Mouse (Mus musculus): ENCODE data around the gene Ing1. TPM values are rescaled to one million over a fixed set of nuclear protein-coding genes. Genes with fewer than 3 reads are reported as not detected.

Gene Ing1
- polyA plus RNA-seq, 1 experiment from 2014 or later, result 40.3 TPM

- WGBS, result 91% methylated on average over 4 of the region's 4 CpGs
- H3K27ac ChIP-seq, result no peak overlapping the region
- H3K9ac ChIP-seq, result no peak overlapping the region
- H3K9me3 ChIP-seq, result no peaks in the 10 kb centered on the region
- ATAC-seq (ENCODE audit: insufficient read depth, low FRiP score, low read depth), result no peak
- 0 out of 2 replicates have a peak, but pooled peaks cover 4% of the 10 kb centered on the region for H3K36me3 ChIP-seq
- peaks cover 6% of the 10 kb centered on the region; the same call in 1 of the 2 replicates for H3K4me1 ChIP-seq
- no peak overlapping the region for H3K4me3 ChIP-seq (replicated peaks)
- no peak overlapping the region for H3K4me2 ChIP-seq
- H3K27me3 ChIP-seq (replicated peaks), result no peaks in the 10 kb centered on the region
These were observed 15.4 kb downstream of the Ing1 start for GRCm38 (mm10) chr8:11570742-11571141.

GRCm38 (mm10) chr8:11571950-11572349 is 16.6 kb downstream of the Ing1 start:
- Histone ChIP-seq H3K4me1 (peaks cover 15% of the 10 kb centered on the region), H3K36me3 (0 out of 2 replicates have a peak, but pooled peaks cover 2% of the 10 kb centered on the region), H3K9me3 (no peaks in the 10 kb centered on the region), H3K4me3 (replicated peaks) (no peak overlapping the region), H3K27ac (no peak overlapping the region), H3K4me2 (no peak overlapping the region), H3K27me3 (replicated peaks) (no peaks in the 10 kb centered on the region), H3K9ac (no peak overlapping the region)
- no peak for ATAC-seq (ENCODE audit: insufficient read depth, low FRiP score, low read depth)
- 88% methylated on average over 10 of the region's 10 CpGs for WGBS

GRCm38 (mm10) chr8:11572428-11572827 is 17.1 kb downstream of the Ing1 start:
- Histone ChIP-seq H3K4me2 (no peak overlapping the region), H3K4me1 (peaks cover 15% of the 10 kb centered on the region), H3K4me3 (replicated peaks) (no peak overlapping the region), H3K9me3 (no peaks in the 10 kb centered on the region), H3K27ac (no peak overlapping the region), H3K9ac (no peak overlapping the region), H3K27me3 (replicated peaks) (no peaks in the 10 kb centered on the region), H3K36me3 (no peaks in the 10 kb centered on the region)
- 79% methylated on average over 6 of the region's 6 CpGs for WGBS
- ATAC-seq (ENCODE audit: insufficient read depth, low FRiP score, low read depth), result no peak

- WGBS, result 53% methylated on average over 9 of the region's 9 CpGs
- H3K9me3 ChIP-seq, result no peaks in the 10 kb centered on the region
- H3K9ac ChIP-seq, result no peak overlapping the region
- H3K27me3 ChIP-seq (replicated peaks), result no peaks in the 10 kb centered on the region
- no peak overlapping the region for H3K4me2 ChIP-seq
- peak overlapping the region; percentile 48; the same call in 1 of the 2 replicates for H3K27ac ChIP-seq
- peaks cover 15% of the 10 kb centered on the region for H3K4me1 ChIP-seq
- no peak for ATAC-seq (ENCODE audit: insufficient read depth, low FRiP score, low read depth)
- no peaks in the 10 kb centered on the region for H3K36me3 ChIP-seq
- H3K4me3 ChIP-seq (replicated peaks), result no peak overlapping the region
These were observed 19.7 kb downstream of the Ing1 start for GRCm38 (mm10) chr8:11574911-11575603.

- Histone ChIP-seq H3K27me3 (replicated peaks) (no peaks in the 10 kb centered on the region), H3K4me2 (no peak overlapping the region), H3K4me1 (peaks cover 15% of the 10 kb centered on the region), H3K9ac (no peak overlapping the region), H3K27ac (no peak overlapping the region), H3K36me3 (no peaks in the 10 kb centered on the region), H3K9me3 (no peaks in the 10 kb centered on the region), H3K4me3 (replicated peaks) (no peak overlapping the region)
- no peak for ATAC-seq (ENCODE audit: insufficient read depth, low FRiP score, low read depth)
- 47% methylated on average over 16 of the region's 16 CpGs for WGBS
These were observed 20.4 kb downstream of the Ing1 start for GRCm38 (mm10) chr8:11575604-11576384.

GRCm38 (mm10) chr8:11585513-11586373 is 30.4 kb downstream of the Ing1 start:
- Histone ChIP-seq H3K27me3 (replicated peaks) (no peaks in the 10 kb centered on the region), H3K36me3 (no peaks in the 10 kb centered on the region), H3K9ac (no peak overlapping the region), H3K4me1 (0 out of 2 replicates have a peak, but pooled peaks cover 5% of the 10 kb centered on the region), H3K4me3 (replicated peaks) (no peak overlapping the region), H3K27ac (peak overlapping the region; percentile 60), H3K4me2 (peak overlapping the region; percentile 26; the same call in 1 of the 2 replicates), H3K9me3 (no peaks in the 10 kb centered on the region)
- 61% methylated on average over 21 of the region's 21 CpGs for WGBS
- peak; percentile 60 for ATAC-seq (ENCODE audit: insufficient read depth, low FRiP score, low read depth)

GRCm38 (mm10) chr8:11586374-11586745 is 31.0 kb downstream of the Ing1 start:
- 28% methylated on average over 2 of the region's 2 CpGs for whole genome bisulfite sequencing
- H3K27me3 ChIP-seq (replicated peaks), result no peaks in the 10 kb centered on the region
- no peak overlapping the region for H3K4me2 ChIP-seq
- no peak overlapping the region for H3K4me3 ChIP-seq (replicated peaks)
- no peak overlapping the region for H3K27ac ChIP-seq
- no peaks in the 10 kb centered on the region for H3K9me3 ChIP-seq
- 0 out of 2 replicates have a peak, but pooled peaks cover 5% of the 10 kb centered on the region for H3K4me1 ChIP-seq
- H3K9ac ChIP-seq, result no peak overlapping the region
- no peak for ATAC-seq (ENCODE audit: insufficient read depth, low FRiP score, low read depth)
- no peaks in the 10 kb centered on the region for H3K36me3 ChIP-seq

- no peaks in the 10 kb centered on the region for H3K27me3 ChIP-seq (replicated peaks)
- H3K27ac ChIP-seq, result no peak overlapping the region
- no peak overlapping the region for H3K9ac ChIP-seq
- H3K4me3 ChIP-seq (replicated peaks), result no peak overlapping the region
- H3K36me3 ChIP-seq, result no peaks in the 10 kb centered on the region
- no peak for ATAC-seq (ENCODE audit: insufficient read depth, low FRiP score, low read depth)
- no peak overlapping the region for H3K4me2 ChIP-seq
- H3K9me3 ChIP-seq, result no peaks in the 10 kb centered on the region
- peaks cover 3% of the 10 kb centered on the region; the same call in 1 of the 2 replicates for H3K4me1 ChIP-seq
- WGBS, result 82% methylated on average over 4 of the region's 4 CpGs
These were observed 36.5 kb downstream of the Ing1 start for GRCm38 (mm10) chr8:11591837-11592236.

- Histone ChIP-seq H3K4me2 (no peak overlapping the region), H3K27ac (no peak overlapping the region), H3K4me3 (replicated peaks) (no peak overlapping the region), H3K4me1 (peaks cover 3% of the 10 kb centered on the region; the same call in 1 of the 2 replicates), H3K9ac (no peak overlapping the region), H3K36me3 (no peaks in the 10 kb centered on the region), H3K9me3 (no peaks in the 10 kb centered on the region), H3K27me3 (replicated peaks) (no peaks in the 10 kb centered on the region)
- WGBS, result 40% methylated on average over 13 of the region's 13 CpGs
- ATAC-seq (ENCODE audit: insufficient read depth, low FRiP score, low read depth), result no peak
These were observed 36.9 kb downstream of the Ing1 start for GRCm38 (mm10) chr8:11592296-11592695.

GRCm38 (mm10) chr8:11593222-11593884 is 38.0 kb downstream of the Ing1 start:
- ATAC-seq (ENCODE audit: insufficient read depth, low FRiP score, low read depth), result no peak
- no peaks in the 10 kb centered on the region for H3K9me3 ChIP-seq
- no peak overlapping the region for H3K9ac ChIP-seq
- H3K4me1 ChIP-seq, result peaks cover 3% of the 10 kb centered on the region; the same call in 1 of the 2 replicates
- no peaks in the 10 kb centered on the region for H3K27me3 ChIP-seq (replicated peaks)
- no peaks in the 10 kb centered on the region for H3K36me3 ChIP-seq
- 60% methylated on average over 12 of the region's 12 CpGs for WGBS
- H3K4me2 ChIP-seq, result no peak overlapping the region
- no peak overlapping the region for H3K27ac ChIP-seq
- no peak overlapping the region for H3K4me3 ChIP-seq (replicated peaks)

GRCm38 (mm10) chr8:11600301-11600951 is 45.1 kb downstream of the Ing1 start:
- WGBS, result 87% methylated on average over 5 of the region's 5 CpGs
- no peak overlapping the region for H3K4me3 ChIP-seq (replicated peaks)
- H3K9me3 ChIP-seq, result no peaks in the 10 kb centered on the region
- H3K4me2 ChIP-seq, result no peak overlapping the region
- H3K4me1 ChIP-seq, result no peaks in the 10 kb centered on the region
- no peak overlapping the region for H3K9ac ChIP-seq
- H3K27ac ChIP-seq, result no peak overlapping the region
- no peaks in the 10 kb centered on the region for H3K36me3 ChIP-seq
- no peak for ATAC-seq (ENCODE audit: insufficient read depth, low FRiP score, low read depth)
- no peaks in the 10 kb centered on the region for H3K27me3 ChIP-seq (replicated peaks)

Data from stomach, embryonic 15.5 days (tissue).